Mouse (Mus musculus): ENCODE data around the gene BC025920. TPM values are rescaled to one million over a fixed set of nuclear protein-coding genes. Genes with fewer than 3 reads are reported as not detected.
"Not testable (repeated sequence)": the region's sequence is repeated elsewhere in the genome, so short reads cannot be mapped to it uniquely, and the experiment has no call there.

The BC025920 gene
- polyA plus RNA-seq, 2 experiments = 0.11 to 2.4 TPM

DNA sequence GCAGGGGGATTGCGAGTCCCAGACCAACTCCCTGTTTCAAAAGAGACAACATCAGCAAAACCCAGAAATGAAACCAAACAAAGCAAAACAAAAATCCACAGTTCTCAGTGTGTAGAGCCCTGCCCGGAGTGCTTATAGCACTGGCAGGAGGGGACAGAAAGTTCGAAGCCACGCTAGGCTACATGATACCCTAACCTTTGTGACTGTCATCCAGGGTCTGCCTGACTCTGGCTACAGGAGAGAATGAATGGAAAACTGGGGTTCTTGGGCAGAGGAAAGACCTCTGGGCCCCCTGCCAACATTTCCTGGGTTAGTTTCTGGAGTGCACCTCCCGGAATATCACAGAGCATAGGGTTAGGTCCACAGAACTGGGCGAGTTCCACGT lies 21.8 kb downstream of the BC025920 start:
- 53% methylated on average over 7 of the region's 7 CpGs for WGBS (ENCODE audit: insufficient replicate concordance)
- DNase-seq (ENCODE audit: low read depth in 3 of 3, low spot score in 3 of 3) (no peak), ATAC-seq (ENCODE audit: insufficient read depth) (peak; percentile 26)
- TF ChIP-seq EP300 (IDR thresholded peaks at IDR 0.05; ENCODE audit: low read depth) = no peak
- Histone ChIP-seq H3K9ac (replicated peaks) (peak overlapping the region; percentile 89), H3K4me3 (ENCODE audit: insufficient read depth in 1 of 2, low read depth in 2 of 2, low read length in 2 of 2) (peak overlapping the region; percentile 70 to 90), H3K4me1 (replicated peaks; ENCODE audit: control insufficient read depth in 2 of 2, insufficient read depth in 2 of 2, low read length in 1 of 2) (peaks cover 10 to 18% of the 10 kb centered on the region in 2 experiments), H3K36me3 (replicated peaks; ENCODE audit: control insufficient read depth, insufficient read depth, low read depth) (no peaks in the 10 kb centered on the region), H3K9me3 (ENCODE audit: control insufficient read depth, low read length) (no peaks in the 10 kb centered on the region), H3K27ac (peak overlapping the region; percentile 88), H3K4me2 (ENCODE audit: low read depth) (peak overlapping the region; percentile 93), H3K27me3 (ENCODE audit: control insufficient read depth, insufficient read depth, low read length) (no peaks in the 10 kb centered on the region)

DNA sequence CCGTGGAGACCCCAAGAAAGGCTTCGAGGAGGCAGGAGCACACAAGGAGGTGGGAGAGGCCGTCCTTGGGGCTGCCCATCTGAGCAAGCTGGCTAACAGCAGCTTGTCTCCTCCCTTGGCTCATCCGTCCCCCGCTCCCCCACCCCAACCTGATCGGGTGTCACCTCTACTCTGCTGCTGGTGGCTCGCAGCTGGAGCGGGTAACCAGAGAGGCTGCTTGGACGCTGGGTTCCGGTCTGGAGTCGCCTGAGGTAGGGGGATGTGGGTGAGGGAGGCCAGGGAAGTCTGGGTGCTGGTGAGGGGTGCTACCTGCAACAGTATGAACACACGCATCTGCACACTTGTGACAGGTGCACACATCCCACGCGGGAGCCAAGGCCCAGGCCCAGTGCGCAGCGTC lies 22.3 kb downstream of the BC025920 start, which contains the start of gene Ankrd24:
TSS of gene Ankrd24 (plus strand) at position 151 of the 400 bp plus-strand sequence.
- no peak for ATAC-seq (ENCODE audit: insufficient read depth)
- no peaks in the 10 kb centered on the region for H3K27me3 ChIP-seq (ENCODE audit: control insufficient read depth, insufficient read depth, low read length)
- peak within 1 kb of the TSS; percentile 88 for H3K27ac ChIP-seq
- peak within 1 kb of the TSS; percentile 70 to 90 for H3K4me3 ChIP-seq (ENCODE audit: insufficient read depth in 1 of 2, low read depth in 2 of 2, low read length in 2 of 2)
- no peaks in the 10 kb centered on the region for H3K36me3 ChIP-seq (replicated peaks; ENCODE audit: control insufficient read depth, insufficient read depth, low read depth)
- peak within 1 kb of the TSS; percentile 93 for H3K4me2 ChIP-seq (ENCODE audit: low read depth)
- no peak for TF ChIP-seq CTCF (IDR thresholded peaks at IDR 0.05; ENCODE audit: low read depth)
- TF ChIP-seq EP300 (IDR thresholded peaks at IDR 0.05; ENCODE audit: low read depth) = no peak
- H3K9ac ChIP-seq (replicated peaks) = peak within 1 kb of the TSS; percentile 89
- DNase-seq (ENCODE audit: low read depth in 3 of 3, low spot score in 3 of 3) = no peak
- peaks cover 10 to 19% of the 10 kb centered on the region in 2 experiments for H3K4me1 ChIP-seq (replicated peaks; ENCODE audit: control insufficient read depth in 2 of 2, insufficient read depth in 2 of 2, low read length in 1 of 2)
- H3K9me3 ChIP-seq (ENCODE audit: control insufficient read depth, low read length) = no peaks in the 10 kb centered on the region
- 82% methylated on average over 16 of the region's 16 CpGs for WGBS (ENCODE audit: insufficient replicate concordance)

DNA sequence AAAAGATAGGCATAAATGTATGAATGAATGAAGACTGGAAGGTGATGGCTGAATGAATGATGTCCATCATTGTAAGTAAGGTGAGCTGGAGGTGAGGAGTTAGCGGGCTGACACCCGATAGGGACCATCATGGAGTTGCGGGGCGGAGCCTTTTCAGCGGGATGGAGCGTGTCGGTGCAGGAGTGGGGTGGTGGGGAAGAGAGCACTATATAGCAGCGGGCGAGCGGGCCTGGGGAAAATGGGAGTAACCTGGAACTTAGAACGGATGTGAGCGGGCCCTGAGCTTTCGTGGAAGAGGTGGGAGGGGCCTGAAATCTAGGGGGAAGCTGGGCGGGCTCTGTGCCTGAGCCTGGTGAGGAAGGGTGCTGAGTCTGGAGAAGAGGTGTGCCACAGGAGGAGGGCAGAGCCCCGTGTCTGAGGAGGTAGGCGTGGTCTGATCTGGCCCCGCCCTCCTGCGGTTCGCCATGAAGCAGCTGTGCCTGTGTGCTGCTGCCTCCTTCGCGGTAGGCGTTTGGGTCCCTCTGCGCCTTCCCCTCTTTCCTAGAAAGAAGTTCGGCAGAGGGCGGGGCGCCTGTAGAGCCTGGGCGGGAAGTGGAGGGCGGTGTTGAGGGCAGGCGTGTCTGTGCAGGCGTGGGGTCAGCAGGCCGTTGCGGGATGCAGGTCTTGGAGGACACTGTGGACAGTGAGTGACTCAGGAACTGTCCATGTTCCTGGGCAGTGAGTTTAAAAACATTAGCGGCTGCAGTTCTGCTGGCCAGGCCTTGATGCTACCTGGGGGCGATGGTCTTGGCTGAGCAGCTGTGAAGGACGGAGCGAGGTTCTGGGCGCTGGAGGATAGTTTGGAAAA lies 27.4 kb downstream of the BC025920 start:
- peak overlapping the region; percentile 58 for H3K9ac ChIP-seq (replicated peaks)
- 0 out of 2 replicates have a peak overlapping the region, but pooled peaks have one; percentile 6 for H3K27ac ChIP-seq
- DNase-seq (ENCODE audit: low read depth in 3 of 3, low spot score in 3 of 3) (peak; percentile 78 to 84 (median 82)), ATAC-seq (ENCODE audit: insufficient read depth) (peak; percentile 96)
- H3K36me3 ChIP-seq (replicated peaks; ENCODE audit: control insufficient read depth, insufficient read depth, low read depth) = no peaks in the 10 kb centered on the region
- peaks cover 6 to 12% of the 10 kb centered on the region in 2 experiments for H3K4me1 ChIP-seq (replicated peaks; ENCODE audit: control insufficient read depth in 2 of 2, insufficient read depth in 2 of 2, low read length in 1 of 2)
- 4% methylated on average over 37 of the region's 37 CpGs for WGBS (ENCODE audit: insufficient replicate concordance)
- H3K4me3 ChIP-seq (ENCODE audit: insufficient read depth in 1 of 2, low read depth in 2 of 2, low read length in 2 of 2) = peak overlapping the region; percentile 20 to 55
- peak overlapping the region; percentile 85 for H3K4me2 ChIP-seq (ENCODE audit: low read depth)
- H3K27me3 ChIP-seq (ENCODE audit: control insufficient read depth, insufficient read depth, low read length) = no peaks in the 10 kb centered on the region; the same call in 1 of the 2 replicates
- TF ChIP-seq CTCF (IDR thresholded peaks at IDR 0.05; ENCODE audit: low read depth) (0 out of 2 replicates have a peak, but pooled peaks have one; percentile 9), EP300 (IDR thresholded peaks at IDR 0.05; ENCODE audit: low read depth) (no peak)
- H3K9me3 ChIP-seq (ENCODE audit: control insufficient read depth, low read length) = no peaks in the 10 kb centered on the region

DNA sequence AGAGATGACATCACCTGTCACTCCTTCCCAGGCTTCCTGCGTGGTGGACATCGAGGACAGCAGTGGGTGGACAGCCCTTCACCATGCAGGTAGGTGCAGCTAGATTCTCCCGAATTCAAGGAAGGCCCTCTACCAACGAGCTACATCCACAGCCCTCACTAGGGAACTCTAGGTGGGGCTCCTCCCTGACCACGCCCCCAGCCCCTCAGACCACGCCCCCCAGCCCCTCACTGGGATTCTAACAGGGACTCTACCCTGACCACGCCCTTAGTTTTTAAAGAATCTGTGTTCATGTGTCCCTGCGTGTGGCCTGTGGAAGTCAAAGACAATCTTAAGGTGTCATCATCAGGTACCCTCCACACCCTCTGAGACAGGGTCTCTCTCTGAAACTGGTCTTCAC lies 30.3 kb downstream of the BC025920 start:
- 8% methylated on average over 8 of the region's 8 CpGs for WGBS (ENCODE audit: insufficient replicate concordance)
- DNase-seq (ENCODE audit: low read depth in 3 of 3, low spot score in 3 of 3) = no peak
- no peak for ATAC-seq (ENCODE audit: insufficient read depth)

DNA sequence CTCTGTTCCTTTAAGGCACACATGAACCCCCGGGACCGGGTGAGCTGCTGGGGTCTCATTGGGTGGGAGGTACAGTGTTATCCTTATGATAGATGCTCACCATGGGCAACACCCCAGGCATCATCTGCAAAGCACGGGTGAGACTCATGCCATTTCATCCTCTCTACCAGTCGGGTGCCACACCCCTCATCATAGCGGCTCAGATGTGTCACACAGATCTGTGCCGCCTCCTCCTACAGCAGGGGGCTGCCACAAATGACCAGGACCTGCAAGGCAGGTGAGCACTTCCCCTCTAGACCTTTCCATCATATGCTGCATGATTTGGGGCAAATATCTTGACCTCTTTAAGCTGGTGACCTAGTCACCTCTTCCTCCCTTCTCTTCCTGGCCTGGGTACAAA lies 32.0 kb downstream of the BC025920 start:
- H3K27me3 ChIP-seq (ENCODE audit: control insufficient read depth, insufficient read depth, low read length) = no peaks in the 10 kb centered on the region; the same call in 1 of the 2 replicates
- H3K36me3 ChIP-seq (replicated peaks; ENCODE audit: control insufficient read depth, insufficient read depth, low read depth) = no peaks in the 10 kb centered on the region
- H3K9ac ChIP-seq (replicated peaks) = no peak overlapping the region
- H3K4me1 ChIP-seq (replicated peaks; ENCODE audit: control insufficient read depth in 2 of 2, insufficient read depth in 2 of 2, low read length in 1 of 2) = peaks cover 6 to 18% of the 10 kb centered on the region in 2 experiments
- no peak overlapping the region for H3K27ac ChIP-seq
- ATAC-seq (ENCODE audit: insufficient read depth) = no peak
- DNase-seq (ENCODE audit: low read depth in 3 of 3, low spot score in 3 of 3) = no peak
- H3K4me2 ChIP-seq (ENCODE audit: low read depth) = no peak overlapping the region
- no peak overlapping the region for H3K4me3 ChIP-seq (ENCODE audit: insufficient read depth in 1 of 2, low read depth in 2 of 2, low read length in 2 of 2)
- 53% methylated on average over 6 of the region's 6 CpGs for WGBS (ENCODE audit: insufficient replicate concordance)
- H3K9me3 ChIP-seq (ENCODE audit: control insufficient read depth, low read length) = no peaks in the 10 kb centered on the region
- TF ChIP-seq CTCF (IDR thresholded peaks at IDR 0.05; ENCODE audit: low read depth) (no peak), EP300 (IDR thresholded peaks at IDR 0.05; ENCODE audit: low read depth) (no peak)

More for the DNA sequence above, 30.3 kb downstream of the BC025920 start:
- Histone ChIP-seq H3K4me2 (ENCODE audit: low read depth) (no peak overlapping the region), H3K4me3 (ENCODE audit: insufficient read depth in 1 of 2, low read depth in 2 of 2, low read length in 2 of 2) (no peak overlapping the region), H3K27me3 (ENCODE audit: control insufficient read depth, insufficient read depth, low read length) (no peaks in the 10 kb centered on the region; the same call in 1 of the 2 replicates), H3K36me3 (replicated peaks; ENCODE audit: control insufficient read depth, insufficient read depth, low read depth) (no peaks in the 10 kb centered on the region), H3K9me3 (ENCODE audit: control insufficient read depth, low read length) (no peaks in the 10 kb centered on the region), H3K9ac (replicated peaks) (no peak overlapping the region), H3K27ac (no peak overlapping the region), H3K4me1 (replicated peaks; ENCODE audit: control insufficient read depth in 2 of 2, insufficient read depth in 2 of 2, low read length in 1 of 2) (peaks cover 6 to 12% of the 10 kb centered on the region in 2 experiments)
- TF ChIP-seq EP300 (IDR thresholded peaks at IDR 0.05; ENCODE audit: low read depth) = no peak
- TF ChIP-seq CTCF (IDR thresholded peaks at IDR 0.05; ENCODE audit: low read depth) = no peak

DNA sequence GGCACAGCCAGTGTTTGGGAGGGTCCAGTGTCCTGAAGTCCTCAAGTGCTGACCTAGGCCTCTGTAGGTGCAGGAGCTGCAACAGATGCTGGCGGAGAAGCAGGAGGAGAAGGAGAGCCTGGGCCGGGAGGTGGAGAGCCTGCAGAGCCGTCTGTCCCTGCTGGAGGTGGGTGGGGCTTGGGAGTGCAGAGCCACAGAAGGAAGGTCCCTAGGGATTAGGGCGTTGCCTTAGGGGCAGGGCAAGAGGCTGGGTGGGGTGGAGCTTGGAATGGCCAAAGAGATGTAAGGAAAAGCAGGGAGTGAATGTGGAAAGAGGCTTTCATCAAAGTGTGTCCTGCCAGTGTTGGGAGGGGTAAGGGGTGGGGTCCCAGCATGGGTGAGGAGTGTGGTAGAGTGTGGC lies 34.8 kb downstream of the BC025920 start:
- DNase-seq (ENCODE audit: low read depth in 3 of 3, low spot score in 3 of 3) = not testable (repeated sequence)

More for the DNA sequence above, 34.8 kb downstream of the BC025920 start:
- H3K36me3 ChIP-seq (replicated peaks; ENCODE audit: control insufficient read depth, insufficient read depth, low read depth); H3K4me2 ChIP-seq (ENCODE audit: low read depth); H3K9ac ChIP-seq (replicated peaks); ATAC-seq (ENCODE audit: insufficient read depth); H3K27ac ChIP-seq; H3K9me3 ChIP-seq (ENCODE audit: control insufficient read depth, low read length); H3K4me3 ChIP-seq (ENCODE audit: insufficient read depth in 1 of 2, low read depth in 2 of 2, low read length in 2 of 2); H3K27me3 ChIP-seq (ENCODE audit: control insufficient read depth, insufficient read depth, low read length): not testable (repeated sequence)
- H3K4me1 ChIP-seq (replicated peaks; ENCODE audit: control insufficient read depth in 2 of 2, insufficient read depth in 2 of 2, low read length in 1 of 2) = peaks cover 0 to 17% of the 10 kb centered on the region in 2 experiments; a peak in 3 of 4 replicates
- 58% methylated on average over 4 of the region's 4 CpGs for WGBS (ENCODE audit: insufficient replicate concordance)

All from liver, embryonic 14.5 days (tissue).